Comparison of ENCODE assay signal across 14 mouse cellular contexts in genomic region chr10:111721068-111721467, GRCm38 (mm10).
DNase-seq lines count a peak whose midpoint lies in the region; ATAC-seq and TF ChIP-seq lines count a peak whose summit lies in the region.
"Had no signal": no experiment of that assay in that cellular context is flagged by ENCODE, and none has a peak within 500 bp of the region (broad histone marks: within the 10 kb centered on the region; RNA-seq: fewer than 3 reads in every experiment).

No protein-coding gene starts in this region.

- H3K4me3 ChIP-seq in embryonic facial prominence, embryonic 14.5 days (ENCODE audit: low read depth, low read length), result no peak overlapping the region
- H3K4me3 ChIP-seq in embryonic facial prominence, embryonic 10.5 days, result no peak overlapping the region
- no peak overlapping the region for H3K4me3 ChIP-seq in lung, adult 2 months (replicated peaks; ENCODE audit: extremely low read depth, low read depth, low read length)
- H3K4me3 ChIP-seq in heart, embryonic 16.5 days (ENCODE audit: low read length), result no peak overlapping the region
- H3K4me3 ChIP-seq: forebrain, embryonic 12.5 days; hindbrain, embryonic 15.5 days; lung, embryonic 15.5 days; myocyte had no signal

- H3K9me3 ChIP-seq in embryonic facial prominence, embryonic 14.5 days (ENCODE audit: control insufficient read depth, low read length), result no peaks in the 10 kb centered on the region
- H3K9me3 ChIP-seq in embryonic facial prominence, embryonic 10.5 days, result no peaks in the 10 kb centered on the region
- no peaks in the 10 kb centered on the region for H3K9me3 ChIP-seq in heart, embryonic 16.5 days (replicated peaks; ENCODE audit: control insufficient read depth, low read length)
- H3K9me3 ChIP-seq: forebrain, embryonic 12.5 days; hindbrain, embryonic 15.5 days; lung, embryonic 15.5 days had no signal

- ATAC-seq in embryonic facial prominence, embryonic 14.5 days (ENCODE audit: low read depth), result no peak
- ATAC-seq in heart, embryonic 16.5 days (replicated peaks; ENCODE audit: extremely low read depth, insufficient read depth, low FRiP score), result peak; percentile 68

- DNase-seq in embryonic facial prominence, embryonic 14.5 days (ENCODE audit: low spot score), result peak; percentile 34
- DNase-seq in embryonic facial prominence, embryonic 10.5 days (ENCODE audit: low spot score), result no peak
- DNase-seq in lung, postnatal 25 days (ENCODE audit: low spot score), result peak; percentile 14
- DNase-seq in lung, adult 2 months, result no peak
- no peak for DNase-seq in embryo, embryonic 11 days
- DNase-seq in ovary, postnatal 36 days (ENCODE audit: low spot score), result no peak
- DNase-seq in left cerebral cortex, postnatal 4 days, result no peak
- DNase-seq: thymus, postnatal 14 days had no signal

- no peak overlapping the region for H3K9ac ChIP-seq in embryonic facial prominence, embryonic 14.5 days (ENCODE audit: low read depth, low read length)
- no peak overlapping the region for H3K9ac ChIP-seq in heart, embryonic 16.5 days (ENCODE audit: low read length)
- H3K9ac ChIP-seq: forebrain, embryonic 12.5 days; hindbrain, embryonic 15.5 days; lung, embryonic 15.5 days had no signal

- TF ChIP-seq POLR2A in lung, adult 2 months (IDR thresholded peaks at IDR 0.05; ENCODE audit: borderline replicate concordance, extremely low read depth, low read depth, low read length), result no peak

- no peak overlapping the region for H3K27ac ChIP-seq in embryonic facial prominence, embryonic 14.5 days (replicated peaks; ENCODE audit: low read depth, low read length)
- H3K27ac ChIP-seq in embryonic facial prominence, embryonic 10.5 days (replicated peaks), result no peak overlapping the region
- H3K27ac ChIP-seq in heart, embryonic 16.5 days (ENCODE audit: low read length), result peak overlapping the region; percentile 68
- H3K27ac ChIP-seq: forebrain, embryonic 12.5 days; hindbrain, embryonic 15.5 days; kidney, postnatal 0 days; lung, embryonic 15.5 days had no signal

- H3K4me2 ChIP-seq in embryonic facial prominence, embryonic 14.5 days (ENCODE audit: low read depth, low read length), result no peak overlapping the region
- H3K4me2 ChIP-seq in heart, embryonic 16.5 days (ENCODE audit: low read depth, low read length), result no peak overlapping the region
- H3K4me2 ChIP-seq: forebrain, embryonic 12.5 days; hindbrain, embryonic 15.5 days; lung, embryonic 15.5 days had no signal

- TF ChIP-seq CTCF in lung, adult 2 months (IDR thresholded peaks at IDR 0.05; ENCODE audit: insufficient read depth, low read length), result no peak

- no peaks in the 10 kb centered on the region for H3K4me1 ChIP-seq in embryonic facial prominence, embryonic 14.5 days (ENCODE audit: control insufficient read depth, insufficient read depth, low read length)
- peaks cover 20% of the 10 kb centered on the region for H3K4me1 ChIP-seq in embryonic facial prominence, embryonic 10.5 days
- H3K4me1 ChIP-seq in lung, adult 2 months (ENCODE audit: control insufficient read depth, insufficient read depth, low read length), result no peaks in the 10 kb centered on the region
- peaks cover 21% of the 10 kb centered on the region for H3K4me1 ChIP-seq in heart, embryonic 16.5 days (ENCODE audit: control insufficient read depth, insufficient read depth, low read length)
- H3K4me1 ChIP-seq: forebrain, embryonic 12.5 days; hindbrain, embryonic 15.5 days had no signal

- 66% methylated on average over 5 of the region's 5 CpGs for WGBS in embryonic facial prominence, embryonic 14.5 days
- 83% methylated on average over 5 of the region's 5 CpGs for WGBS in embryonic facial prominence, embryonic 10.5 days
- WGBS in lung, adult 2 months, result 56% methylated on average over 5 of the region's 5 CpGs
- 34% methylated on average over 5 of the region's 5 CpGs for WGBS in heart, embryonic 16.5 days

- no peaks in the 10 kb centered on the region for H3K36me3 ChIP-seq in embryonic facial prominence, embryonic 14.5 days (ENCODE audit: control insufficient read depth, insufficient read depth, low read length)
- no peaks in the 10 kb centered on the region for H3K36me3 ChIP-seq in embryonic facial prominence, embryonic 10.5 days (replicated peaks)
- no peaks in the 10 kb centered on the region for H3K36me3 ChIP-seq in heart, embryonic 16.5 days (ENCODE audit: control insufficient read depth, insufficient read depth)
- H3K36me3 ChIP-seq: forebrain, embryonic 12.5 days; hindbrain, embryonic 15.5 days; lung, embryonic 15.5 days had no signal

- intact Hi-C loops in left cerebral cortex, postnatal 4 days (cut with DNase I), result no loop called here

- no peaks in the 10 kb centered on the region for H3K27me3 ChIP-seq in embryonic facial prominence, embryonic 14.5 days (replicated peaks; ENCODE audit: control insufficient read depth, insufficient read depth, low read length)
- H3K27me3 ChIP-seq in embryonic facial prominence, embryonic 10.5 days (replicated peaks; ENCODE audit: low read depth, poor library complexity, severe bottlenecking), result no peaks in the 10 kb centered on the region
- no peaks in the 10 kb centered on the region for H3K27me3 ChIP-seq in heart, embryonic 16.5 days (ENCODE audit: control insufficient read depth, insufficient read depth, low read length)
- H3K27me3 ChIP-seq: forebrain, embryonic 12.5 days; hindbrain, embryonic 15.5 days; lung, embryonic 15.5 days had no signal

Comparison
In these comparisons a context has a peak if more than half of its experiments do, and no peak if none do; other contexts are left out.
1. DNase-seq: peak in embryonic facial prominence, embryonic 14.5 days (single experiment) and lung, postnatal 25 days (single experiment); none in embryonic facial prominence, embryonic 10.5 days (single experiment), lung, adult 2 months (single experiment), embryo, embryonic 11 days (single experiment), ovary, postnatal 36 days (single experiment) and left cerebral cortex, postnatal 4 days (single experiment).